Mouse (Mus musculus) liver, adult 2 months (tissue): Measurements from ENCODE around the gene Aadacl2.

Experiments used
- CTCF ChIP-seq: fragments of 200-500 bp; IDR thresholded peaks from 2 replicates; pipeline ENCODE4 v1.5.1; 2011; ENCODE audit warnings: low read depth, low read length, control low read depth
- POLR2A ChIP-seq: fragments of 200-500 bp; IDR thresholded peaks from 2 replicates; pipeline ENCODE4 v1.6.1; 2011; ENCODE audit warnings: low read length, control low read depth; ENCODE audit not compliant: insufficient read depth; ENCODE audit errors: extremely low read depth

DNA sequence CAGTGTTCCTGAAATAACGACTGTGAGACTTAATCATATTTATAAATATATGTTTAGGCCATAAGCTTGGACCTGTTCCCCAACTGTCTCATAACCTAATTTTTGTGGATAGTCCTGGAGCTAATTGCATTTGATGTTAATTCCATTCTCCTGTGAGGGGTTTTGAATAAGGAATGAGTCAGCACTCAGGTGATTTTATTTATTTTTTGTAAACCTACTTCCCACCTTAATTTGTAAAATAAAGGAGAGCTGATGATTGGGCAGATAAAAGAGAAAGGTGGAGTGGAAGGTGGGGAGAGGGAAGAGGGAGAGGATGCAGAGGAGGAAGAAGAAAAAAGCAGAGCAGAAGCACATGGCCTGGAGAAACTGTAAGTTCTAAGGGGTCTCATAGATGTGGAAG lies 18.9 kb downstream of the Aadacl2 start, which contains the start of gene Aadac:
- TF ChIP-seq CTCF (no peak), POLR2A (no peak)
